Mouse (Mus musculus) gastrocnemius, postnatal 4 days (tissue): ENCODE measurements around the gene Zbtb1. TPM values are rescaled to one million over a fixed set of nuclear protein-coding genes. Genes with fewer than 3 reads are reported as not detected.

Experiments
- total RNA-seq, 2 experiments: library from RNA; stranded (reverse); gene quantifications; 2 replicates each; pipeline ENCODE4 v1.2.3; 2021

Zbtb1 gene
- total RNA-seq, 2 experiments from 2014 or later, result 7.0 to 8.8 TPM

Other genes with a start within 250 kb of the Zbtb1 start
- under 1 TPM; 0.10 to 0.34 TPM for gene Esr2, start 193.0 kb upstream of the Zbtb1 start, total RNA-seq
- not detected for gene Tex21, start 123.5 kb upstream of the Zbtb1 start, total RNA-seq
- 10 to 100 TPM; 22.9 to 25.5 TPM for gene Mthfd1, start 115.0 kb upstream of the Zbtb1 start, total RNA-seq
- gene Akap5, start 45.4 kb upstream of the Zbtb1 start, total RNA-seq, result 1 to 10 TPM; 1.6 to 1.7 TPM
- 10 to 100 TPM; 13.6 to 19.7 TPM for gene Zbtb25, start 664 bp upstream of the Zbtb1 start, total RNA-seq
- gene Hspa2, start 33.9 kb downstream of the Zbtb1 start, total RNA-seq, result 1 to 10 TPM; 6.0 to 6.7 TPM
- gene Ppp1r36, start 47.3 kb downstream of the Zbtb1 start, total RNA-seq, result under 1 TPM in 1 of 2 experiments, not detected in 1; 0.44 TPM
- 10 to 100 TPM; 23.2 to 27.6 TPM for gene Plekhg3, start 160.6 kb downstream of the Zbtb1 start, total RNA-seq